Mouse (Mus musculus) testis, adult 2 months (tissue): Measurements from ENCODE around the gene Plekhg2.

Source experiments
- CTCF ChIP-seq: fragments of 200-500 bp; IDR thresholded peaks from 2 replicates; pipeline ENCODE4 v1.5.1; 2012; ENCODE audit warnings: low read depth, mild to moderate bottlenecking, inconsistent platforms, low read length, moderate library complexity; ENCODE audit not compliant: control insufficient read depth, insufficient read depth, insufficient replicate concordance
- POLR2A ChIP-seq: fragments of 200-500 bp; IDR thresholded peaks from 2 replicates; pipeline ENCODE4 v1.6.1; 2012; ENCODE audit warnings: low read depth, mild to moderate bottlenecking, inconsistent platforms, low read length, moderate library complexity; ENCODE audit not compliant: control insufficient read depth

DNA sequence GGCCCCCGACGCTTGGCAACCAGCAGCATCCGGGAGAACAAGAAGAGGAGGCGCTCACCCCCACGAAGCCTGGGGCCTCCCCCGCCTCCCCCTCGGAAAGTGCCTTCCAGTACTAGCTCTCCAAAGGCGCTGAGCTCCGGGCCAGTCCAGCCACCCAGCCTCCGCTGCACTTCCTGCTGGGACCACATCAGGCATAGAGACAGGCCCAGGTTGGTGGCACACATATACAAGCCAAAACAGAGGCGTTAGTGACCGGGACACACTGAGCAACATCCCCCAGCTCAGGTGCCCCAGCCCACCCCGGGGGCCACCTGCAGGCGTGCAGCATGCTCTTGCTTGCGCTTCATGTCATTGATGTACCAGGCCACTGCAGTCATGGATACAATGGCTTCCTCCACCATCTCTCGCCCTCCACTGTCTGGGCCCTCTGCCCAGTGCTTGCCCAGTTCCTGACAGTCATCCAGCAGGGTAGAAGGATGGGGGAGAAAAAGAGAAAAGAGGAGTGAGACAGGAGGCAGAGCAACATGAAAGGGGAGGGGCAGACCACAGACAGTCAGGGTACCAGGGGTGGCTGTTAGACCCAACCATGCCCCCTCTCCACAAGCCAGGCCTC, 4.6 kb downstream of the Plekhg2 start:
- TF ChIP-seq CTCF: no peak
- no peak for TF ChIP-seq POLR2A
